Mouse (Mus musculus): ENCODE data around the gene Hoxb5. TPM values are rescaled to one million over a fixed set of nuclear protein-coding genes. Genes with fewer than 3 reads are reported as not detected.

Hoxb5 gene
- polyA plus RNA-seq, 1 experiment, result not detected

GRCm38 (mm10) chr11:96344061-96344877 lies 41.1 kb downstream of the Hoxb5 start:
- no peak overlapping the region for H3K27ac ChIP-seq (ENCODE audit: insufficient read depth, low read depth, low read length)
- H3K4me3 ChIP-seq (ENCODE audit: insufficient read depth, low read length), result no peak overlapping the region
- H3K4me1 ChIP-seq (ENCODE audit: control insufficient read depth, insufficient read depth, low read length), result no peaks in the 10 kb centered on the region
- TF ChIP-seq CTCF (IDR thresholded peaks at IDR 0.05; ENCODE audit: low read depth, low read length) (no peak), POLR2A (IDR thresholded peaks at IDR 0.05; ENCODE audit: borderline replicate concordance, low read depth, low read length) (no peak)

DNA sequence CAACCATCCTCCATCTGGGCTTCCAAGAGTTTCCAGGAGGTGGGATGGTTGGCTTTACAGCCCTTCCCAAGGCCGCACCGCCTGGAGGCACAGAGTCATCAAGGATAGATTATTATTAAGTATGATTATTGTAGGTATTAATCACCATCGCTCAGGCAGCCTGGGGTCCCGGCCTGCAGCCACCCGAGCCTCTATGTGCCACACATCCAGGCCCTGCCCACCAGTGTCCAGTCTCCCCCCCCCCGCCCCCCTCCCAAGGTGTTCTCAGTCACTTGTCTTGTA lies 41.7 kb downstream of the Hoxb5 start:
- TF ChIP-seq POLR2A (IDR thresholded peaks at IDR 0.05; ENCODE audit: borderline replicate concordance, low read depth, low read length) (no peak), CTCF (IDR thresholded peaks at IDR 0.05; ENCODE audit: low read depth, low read length) (no peak)
- H3K27ac ChIP-seq (ENCODE audit: insufficient read depth, low read depth, low read length), result no peak overlapping the region
- H3K4me3 ChIP-seq (ENCODE audit: insufficient read depth, low read length), result no peak overlapping the region
- H3K4me1 ChIP-seq (ENCODE audit: control insufficient read depth, insufficient read depth, low read length), result no peaks in the 10 kb centered on the region

GRCm38 (mm10) chr11:96345220-96345892 lies 42.2 kb downstream of the Hoxb5 start:
- Histone ChIP-seq H3K4me3 (ENCODE audit: insufficient read depth, low read length) (no peak overlapping the region), H3K27ac (ENCODE audit: insufficient read depth, low read depth, low read length) (no peak overlapping the region), H3K4me1 (ENCODE audit: control insufficient read depth, insufficient read depth, low read length) (no peaks in the 10 kb centered on the region)
- TF ChIP-seq CTCF (IDR thresholded peaks at IDR 0.05; ENCODE audit: low read depth, low read length) (no peak), POLR2A (IDR thresholded peaks at IDR 0.05; ENCODE audit: borderline replicate concordance, low read depth, low read length) (no peak)

GRCm38 (mm10) chr11:96345893-96346806 lies 43.0 kb downstream of the Hoxb5 start:
- H3K4me1 ChIP-seq (ENCODE audit: control insufficient read depth, insufficient read depth, low read length), result no peaks in the 10 kb centered on the region
- H3K4me3 ChIP-seq (ENCODE audit: insufficient read depth, low read length), result no peak overlapping the region
- H3K27ac ChIP-seq (ENCODE audit: insufficient read depth, low read depth, low read length), result no peak overlapping the region
- TF ChIP-seq CTCF (IDR thresholded peaks at IDR 0.05; ENCODE audit: low read depth, low read length) (no peak), POLR2A (IDR thresholded peaks at IDR 0.05; ENCODE audit: borderline replicate concordance, low read depth, low read length) (no peak)

DNA sequence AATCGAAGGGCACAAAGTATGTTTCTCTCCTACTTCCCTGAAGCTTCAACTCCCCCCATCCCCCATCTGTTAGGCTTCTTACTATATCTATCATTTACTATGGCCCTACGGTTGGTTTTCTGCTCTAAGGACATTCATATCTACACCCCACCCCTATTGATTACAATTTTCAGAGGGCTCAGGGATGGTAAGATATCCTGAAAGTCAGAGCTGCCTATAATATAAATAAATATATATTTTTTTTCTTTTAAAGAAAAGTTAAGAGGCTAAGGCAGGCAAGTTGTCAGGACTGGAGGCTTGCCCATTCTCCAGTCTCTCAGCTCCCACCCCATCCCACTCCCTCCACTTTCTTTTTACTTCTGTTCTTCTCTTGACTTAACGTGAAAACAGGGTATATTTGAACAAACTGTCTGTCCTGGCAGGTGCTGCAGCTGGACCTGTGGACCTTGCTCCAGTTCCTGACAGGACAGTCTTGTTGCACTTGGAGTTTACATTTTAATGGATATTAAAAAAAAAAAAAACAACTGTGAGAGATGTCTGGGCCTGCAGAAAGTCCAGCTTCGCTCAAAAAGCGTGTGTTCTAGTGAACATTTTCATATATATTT lies 43.9 kb downstream of the Hoxb5 start:
- Histone ChIP-seq H3K4me3 (ENCODE audit: insufficient read depth, low read length) (no peak overlapping the region), H3K27ac (ENCODE audit: insufficient read depth, low read depth, low read length) (no peak overlapping the region), H3K4me1 (ENCODE audit: control insufficient read depth, insufficient read depth, low read length) (no peaks in the 10 kb centered on the region)
- TF ChIP-seq CTCF (IDR thresholded peaks at IDR 0.05; ENCODE audit: low read depth, low read length) (no peak), POLR2A (IDR thresholded peaks at IDR 0.05; ENCODE audit: borderline replicate concordance, low read depth, low read length) (no peak)

DNA sequence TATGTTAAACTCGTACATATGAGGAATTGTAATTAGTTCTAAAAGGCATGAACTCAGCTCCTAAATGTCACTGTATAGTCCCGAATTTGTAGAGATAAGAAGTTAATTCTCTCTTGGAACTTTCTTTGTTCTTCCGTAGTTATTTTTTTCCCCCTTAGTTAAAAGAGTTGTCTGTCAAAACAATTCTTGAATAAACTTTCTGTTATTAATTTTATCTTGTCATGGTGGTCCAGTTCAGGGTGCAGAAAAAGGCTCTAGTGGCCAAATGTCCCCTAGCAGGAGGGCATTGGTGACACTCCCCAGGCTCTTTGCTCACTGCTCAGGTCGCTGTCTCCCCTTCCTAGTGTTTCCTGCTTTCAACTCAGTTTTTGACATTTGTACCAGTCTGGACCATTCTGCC lies 44.6 kb downstream of the Hoxb5 start:
- Histone ChIP-seq H3K4me3 (ENCODE audit: insufficient read depth, low read length) (no peak overlapping the region), H3K4me1 (ENCODE audit: control insufficient read depth, insufficient read depth, low read length) (no peaks in the 10 kb centered on the region), H3K27ac (ENCODE audit: insufficient read depth, low read depth, low read length) (no peak overlapping the region)
- TF ChIP-seq CTCF (IDR thresholded peaks at IDR 0.05; ENCODE audit: low read depth, low read length) (no peak), POLR2A (IDR thresholded peaks at IDR 0.05; ENCODE audit: borderline replicate concordance, low read depth, low read length) (no peak)

- Histone ChIP-seq H3K4me3 (ENCODE audit: insufficient read depth, low read length) (no peak overlapping the region), H3K4me1 (ENCODE audit: control insufficient read depth, insufficient read depth, low read length) (no peaks in the 10 kb centered on the region), H3K27ac (ENCODE audit: insufficient read depth, low read depth, low read length) (no peak overlapping the region)
- no peak for TF ChIP-seq CTCF (IDR thresholded peaks at IDR 0.05; ENCODE audit: low read depth, low read length)
- TF ChIP-seq POLR2A (IDR thresholded peaks at IDR 0.05; ENCODE audit: borderline replicate concordance, low read depth, low read length), result no peak
Observed at GRCm38 (mm10) chr11:96348141-96348928, 45.2 kb downstream of the Hoxb5 start.

DNA sequence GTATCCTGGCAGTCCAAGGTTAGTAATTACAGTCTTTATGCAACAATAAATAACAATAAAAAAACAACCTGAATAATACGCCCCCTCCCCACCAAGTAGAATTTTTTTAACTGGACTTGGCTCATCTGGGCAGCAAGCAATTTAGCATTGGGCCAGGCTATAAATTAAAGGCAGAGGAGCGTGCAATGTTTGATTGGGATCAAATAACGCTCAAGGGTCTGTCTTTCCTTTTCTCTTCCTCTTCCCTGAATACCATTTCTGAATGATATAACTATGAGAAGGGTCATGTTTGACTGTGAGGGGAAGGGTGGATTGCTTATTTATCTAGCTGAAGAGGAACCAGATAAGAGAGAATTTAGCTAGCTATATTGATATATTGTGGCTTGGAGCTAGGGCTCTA lies 45.9 kb downstream of the Hoxb5 start:
- no peak overlapping the region for H3K4me3 ChIP-seq (ENCODE audit: insufficient read depth, low read length)
- no peak overlapping the region for H3K27ac ChIP-seq (ENCODE audit: insufficient read depth, low read depth, low read length)
- H3K4me1 ChIP-seq (ENCODE audit: control insufficient read depth, insufficient read depth, low read length), result no peaks in the 10 kb centered on the region
- TF ChIP-seq CTCF (IDR thresholded peaks at IDR 0.05; ENCODE audit: low read depth, low read length) (no peak), POLR2A (IDR thresholded peaks at IDR 0.05; ENCODE audit: borderline replicate concordance, low read depth, low read length) (no peak)
